Mouse (Mus musculus) bone marrow macrophage, adult 2 months (primary cell): ENCODE measurements around the gene Olfr1215.

Experiments used
- CTCF ChIP-seq: IDR thresholded peaks from 2 replicates; pipeline ENCODE4 v1.5.1; 2012; ENCODE audit warnings: low read depth, mild to moderate bottlenecking, low read length, moderate library complexity
- POLR2A ChIP-seq: IDR thresholded peaks from 2 replicates; pipeline ENCODE4 v1.6.1; 2012; ENCODE audit warnings: mild to moderate bottlenecking, low read depth, low read length, borderline replicate concordance

DNA sequence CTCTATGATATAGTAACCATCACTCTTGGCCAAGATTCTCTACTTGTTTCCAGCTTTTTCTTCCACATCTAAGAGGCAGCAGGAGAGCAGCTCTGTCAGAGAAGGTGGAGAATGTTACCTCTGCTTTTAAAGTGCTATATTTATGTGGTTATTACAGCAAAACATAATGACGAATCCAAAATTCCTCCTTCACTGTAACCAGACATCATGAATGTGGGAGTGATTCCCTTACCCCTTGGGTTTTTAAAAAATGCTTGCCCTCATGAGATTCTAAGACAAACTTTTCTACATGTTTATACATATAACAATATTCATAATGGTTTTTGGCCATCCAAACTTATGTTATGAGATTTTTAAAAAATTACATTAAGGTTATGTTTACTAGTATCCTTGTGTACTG, 14.2 kb downstream of the Olfr1215 start, which contains the start of gene Olfr1214:
- no peak for TF ChIP-seq POLR2A
- no peak for TF ChIP-seq CTCF
